Mouse (Mus musculus) kidney, embryonic 16.5 days (tissue): Measurements from ENCODE around the gene Gm17359. TPM values are rescaled to one million over a fixed set of nuclear protein-coding genes. Genes with fewer than 3 reads are reported as not detected.

Source experiments
- ATAC-seq: fragments of 200-750 bp; cut with Nextera tagmentation; 2 replicates; pipeline ENCODE4 v1.8.0; 2017; ENCODE audit warnings: moderate TSS enrichment; ENCODE audit not compliant: low FRiP score, low TSS enrichment
- H3K27ac ChIP-seq: fragments of 300-500 bp; sonication (generic); 2 replicates; pipeline ENCODE4 v1.5.1; 2014; ENCODE audit warnings: low read length
- H3K27me3 ChIP-seq: fragments of 300-500 bp; sonication (generic); 2 replicates; pipeline ENCODE4 v1.6.1; 2014; ENCODE audit warnings: low read length, control low read depth, mixed read lengths; ENCODE audit not compliant: insufficient read depth
- H3K36me3 ChIP-seq: fragments of 300-500 bp; sonication (generic); 2 replicates; pipeline ENCODE4 v1.6.1; 2014; ENCODE audit warnings: low read length, control low read depth, mixed read lengths; ENCODE audit not compliant: insufficient read depth
- H3K4me1 ChIP-seq: fragments of 300-500 bp; sonication (generic); 2 replicates; pipeline ENCODE4 v1.6.1; 2014; ENCODE audit warnings: low read length, control low read depth, mixed read lengths; ENCODE audit not compliant: insufficient read depth
- H3K4me2 ChIP-seq: fragments of 300-500 bp; sonication (generic); replicated peaks from 2 replicates; pipeline ENCODE4 v1.6.1; 2014; ENCODE audit warnings: low read depth, low read length
- H3K4me3 ChIP-seq: fragments of 300-500 bp; sonication (generic); 2 replicates; pipeline ENCODE4 v1.5.1; 2014; ENCODE audit warnings: mild to moderate bottlenecking, low read length
- H3K9ac ChIP-seq: fragments of 300-500 bp; sonication (generic); replicated peaks from 2 replicates; pipeline ENCODE4 v1.6.1; 2014; ENCODE audit warnings: low read length
- H3K9me3 ChIP-seq: fragments of 300-500 bp; sonication (generic); 2 replicates; pipeline ENCODE4 v1.6.1; 2016; ENCODE audit warnings: low read length, control low read depth
- WGBS: fragments of 180-500 bp; shearing (Covaris S2); extraction: QIAGEN DNeasy Blood & Tissue Kit; methylation state at CpG from one replicate; pipeline ENCODE4 v1.1.7; 2014; 5-methylcytosine and 5-hydroxymethylcytosine counted together
- polyA plus RNA-seq: library from polyadenylated mRNA; unstranded; fragments of >200 nt; fragmentation: Nextera tagmentation; extraction: Ambion mirVana; gene quantifications from 2 replicates; pipeline ENCODE4 v1.2.1, GENCODE M21; 2015

The Gm17359 gene
- not detected in 2 replicates for polyA plus RNA-seq

GRCm38 (mm10) chr3:79336044-79336766 is at the start of gene Gm17359:
TSS of gene Gm17359 (plus strand) at chr3:79336661.
- ATAC-seq, result no peak
- 48% methylated on average over 8 of the region's 8 CpGs for WGBS
- H3K27me3 ChIP-seq, result no peaks in the 10 kb centered on the region
- no peak within 1 kb of the TSS for H3K27ac ChIP-seq
- H3K36me3 ChIP-seq, result no peaks in the 10 kb centered on the region
- no peak within 1 kb of the TSS for H3K4me2 ChIP-seq
- no peaks in the 10 kb centered on the region for H3K9me3 ChIP-seq
- H3K4me3 ChIP-seq, result no peak within 1 kb of the TSS
- no peaks in the 10 kb centered on the region for H3K4me1 ChIP-seq
- no peak within 1 kb of the TSS for H3K9ac ChIP-seq

DNA sequence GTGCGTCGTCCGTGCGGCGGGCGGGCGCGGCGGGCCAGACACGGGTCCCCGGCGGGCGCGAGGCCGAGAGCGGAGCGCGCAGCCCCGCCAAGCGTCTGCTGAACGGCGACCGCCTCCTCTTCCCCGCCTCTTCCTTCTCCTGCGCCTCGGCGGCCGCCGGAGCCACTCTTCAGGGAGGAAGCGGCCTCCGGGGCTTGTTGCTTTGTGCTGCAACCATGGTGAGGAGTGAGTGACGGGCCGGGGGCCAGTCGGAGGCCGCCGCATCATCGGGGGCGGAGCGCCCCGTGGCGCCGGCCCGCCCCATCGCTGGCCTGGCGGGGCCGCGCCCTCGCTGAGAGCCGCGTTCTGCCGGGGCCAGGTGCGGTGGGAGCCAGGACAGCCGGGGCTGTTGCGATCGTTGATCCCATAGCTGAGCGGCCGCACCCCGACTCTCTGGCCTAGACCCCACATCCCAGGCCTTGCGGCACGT is 49.3 kb upstream of the Gm17359 start:
- peaks cover 34% of the 10 kb centered on the region for H3K4me1 ChIP-seq
- H3K9me3 ChIP-seq, result no peaks in the 10 kb centered on the region
- peak overlapping the region; percentile 96 for H3K27ac ChIP-seq
- H3K4me2 ChIP-seq, result peak overlapping the region; percentile 72
- peak overlapping the region; percentile 87 for H3K4me3 ChIP-seq
- peak; percentile 99 for ATAC-seq
- under 1% methylated on average over 47 of the region's 60 CpGs for WGBS
- H3K9ac ChIP-seq, result peak overlapping the region; percentile 93
- H3K36me3 ChIP-seq, result no peaks in the 10 kb centered on the region
- no peaks in the 10 kb centered on the region for H3K27me3 ChIP-seq

DNA sequence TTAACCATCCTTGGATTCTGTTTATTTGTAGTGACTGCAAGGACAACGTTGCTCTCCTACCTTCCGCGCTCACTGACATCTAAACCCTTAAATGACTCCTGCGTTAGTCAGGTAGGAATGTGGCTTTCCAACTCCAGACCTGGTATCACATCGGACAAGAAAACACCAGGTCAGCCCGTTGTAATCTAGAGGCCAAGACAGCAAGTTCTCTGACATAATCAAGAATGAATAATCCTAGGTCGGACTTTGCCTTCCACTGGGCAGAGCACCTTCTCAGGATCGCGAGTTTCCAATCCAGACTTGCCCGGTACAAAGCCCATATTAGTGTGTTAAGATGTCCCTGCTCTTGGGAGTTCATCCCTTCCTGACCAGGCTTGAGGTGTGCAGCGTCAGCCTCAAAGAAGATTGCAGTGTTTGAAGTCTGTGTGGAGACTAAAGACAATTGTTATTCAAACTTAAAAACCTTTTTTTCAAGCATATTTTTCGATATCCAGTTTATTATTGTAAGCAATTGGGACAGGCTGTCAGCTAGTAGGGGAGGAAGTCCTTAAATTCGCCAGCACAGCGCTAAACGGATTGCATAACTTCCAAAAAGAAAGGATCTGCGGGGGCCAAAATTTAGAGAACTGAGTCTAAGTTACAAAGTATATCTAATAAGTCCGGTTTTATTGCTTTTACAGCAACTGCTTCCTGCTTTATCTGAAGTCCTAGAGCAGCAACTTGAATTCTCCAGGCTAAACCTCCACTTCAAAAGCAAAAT is 48.6 kb upstream of the Gm17359 start:
- Histone ChIP-seq H3K9ac (peak overlapping the region; percentile 93), H3K27me3 (no peaks in the 10 kb centered on the region), H3K4me2 (peak overlapping the region; percentile 62), H3K36me3 (no peaks in the 10 kb centered on the region), H3K4me3 (peak overlapping the region; percentile 87), H3K27ac (peak overlapping the region; percentile 34; the same call in 1 of the 2 replicates), H3K4me1 (peaks cover 30% of the 10 kb centered on the region), H3K9me3 (no peaks in the 10 kb centered on the region)
- peak; percentile 9; the same call in 1 of the 2 replicates for ATAC-seq
- 14% methylated on average over 17 of the region's 17 CpGs for WGBS

DNA sequence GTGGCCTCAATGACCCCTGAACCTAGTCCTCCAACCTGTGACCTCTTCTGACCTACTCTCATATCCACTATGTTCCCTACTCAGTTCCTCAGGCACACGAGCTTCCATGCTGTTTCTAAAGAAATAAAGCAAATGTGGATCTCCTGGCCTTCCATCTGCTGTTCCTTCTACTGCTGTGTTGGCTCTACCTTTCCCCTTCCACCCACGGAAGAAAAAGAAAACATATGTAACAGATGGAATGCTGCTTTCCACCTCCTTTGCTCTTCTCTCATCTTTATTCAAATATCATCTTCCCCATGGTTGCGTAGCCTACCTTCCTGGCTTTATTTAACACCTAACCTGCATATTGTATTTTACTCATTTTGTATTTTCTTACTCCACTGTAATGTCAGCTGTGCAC is 47.4 kb upstream of the Gm17359 start:
- Histone ChIP-seq H3K4me2 (no peak overlapping the region), H3K4me1 (peaks cover 19% of the 10 kb centered on the region), H3K27me3 (no peaks in the 10 kb centered on the region), H3K36me3 (no peaks in the 10 kb centered on the region), H3K9me3 (no peaks in the 10 kb centered on the region), H3K27ac (no peak overlapping the region), H3K9ac (no peak overlapping the region), H3K4me3 (no peak overlapping the region)
- 77% methylated on average over 3 of the region's 3 CpGs for WGBS
- ATAC-seq, result no peak

DNA sequence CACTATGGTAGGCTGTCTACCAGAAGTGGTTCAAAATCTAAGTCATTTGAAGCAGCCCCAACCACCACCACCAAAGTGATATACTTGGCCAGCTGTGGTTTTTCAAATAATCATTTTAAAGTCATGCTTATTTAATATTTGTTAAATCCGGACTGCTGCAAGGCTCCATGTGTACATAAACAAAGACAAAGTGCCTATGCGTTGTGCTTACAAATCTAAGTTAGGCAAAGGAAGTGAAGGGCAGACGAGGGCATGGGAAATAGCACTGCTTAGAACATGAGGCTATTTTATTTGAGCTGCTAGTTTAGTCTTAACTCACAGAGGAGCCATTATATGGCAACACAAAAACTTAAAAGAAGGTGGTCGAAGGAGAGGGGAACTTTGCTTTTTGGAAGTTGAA is 43.4 kb upstream of the Gm17359 start:
- H3K4me3 ChIP-seq, result no peak overlapping the region
- H3K4me2 ChIP-seq, result no peak overlapping the region
- no peak for ATAC-seq
- no peak overlapping the region for H3K9ac ChIP-seq
- H3K27ac ChIP-seq, result no peak overlapping the region
- WGBS, result 60% methylated on average over 4 of the region's 4 CpGs
- no peaks in the 10 kb centered on the region for H3K36me3 ChIP-seq
- peaks cover 1% of the 10 kb centered on the region; the same call in 1 of the 2 replicates for H3K4me1 ChIP-seq
- no peaks in the 10 kb centered on the region for H3K9me3 ChIP-seq
- no peaks in the 10 kb centered on the region for H3K27me3 ChIP-seq

DNA sequence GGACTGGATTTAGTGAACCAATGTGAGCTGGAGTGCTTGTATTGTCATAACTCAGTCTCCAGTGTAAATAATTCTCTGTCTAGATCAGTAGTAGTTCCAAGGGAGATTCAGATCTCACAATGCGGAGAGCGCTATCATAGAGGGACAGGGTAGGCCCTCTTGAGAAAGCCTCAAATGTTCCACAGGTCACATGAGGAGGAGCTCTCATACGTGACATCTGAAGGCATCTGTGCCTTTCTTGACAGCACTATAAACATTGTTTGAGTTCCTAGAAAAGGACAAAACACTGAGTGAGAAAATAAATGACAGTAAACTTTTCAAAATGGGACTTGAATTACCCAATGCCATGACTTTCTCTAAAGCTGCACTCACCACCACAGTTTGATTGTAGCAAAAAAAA is 41.8 kb upstream of the Gm17359 start:
- Histone ChIP-seq H3K4me1 (no peaks in the 10 kb centered on the region), H3K36me3 (no peaks in the 10 kb centered on the region), H3K9me3 (no peaks in the 10 kb centered on the region), H3K9ac (no peak overlapping the region), H3K27me3 (no peaks in the 10 kb centered on the region), H3K4me2 (no peak overlapping the region), H3K27ac (no peak overlapping the region), H3K4me3 (no peak overlapping the region)
- no peak for ATAC-seq
- WGBS, result 80% methylated on average over 3 of the region's 3 CpGs

DNA sequence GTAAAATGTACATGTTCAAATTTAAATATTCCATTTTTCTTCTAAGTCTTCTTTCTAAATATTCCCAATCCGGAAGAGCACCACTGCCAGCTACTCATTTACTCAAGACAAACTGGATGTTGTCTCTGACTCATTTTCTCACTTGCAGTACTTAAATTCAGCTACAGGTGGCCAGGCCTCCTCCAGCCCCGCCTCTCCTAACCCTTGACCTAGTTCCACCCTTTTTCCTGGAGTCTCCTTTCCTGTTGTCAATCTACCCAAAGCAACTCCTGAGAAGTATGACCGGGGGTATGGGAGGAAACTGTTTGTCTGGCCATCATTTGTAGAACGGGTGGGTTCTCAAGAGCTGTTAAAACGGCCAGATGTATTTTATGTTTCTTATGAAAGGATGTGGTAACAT is 40.4 kb upstream of the Gm17359 start:
- no peak overlapping the region for H3K4me3 ChIP-seq
- H3K9ac ChIP-seq, result no peak overlapping the region
- no peaks in the 10 kb centered on the region for H3K36me3 ChIP-seq
- H3K27me3 ChIP-seq, result no peaks in the 10 kb centered on the region
- no peaks in the 10 kb centered on the region for H3K9me3 ChIP-seq
- no peak overlapping the region for H3K27ac ChIP-seq
- no peak for ATAC-seq
- H3K4me1 ChIP-seq, result no peaks in the 10 kb centered on the region
- H3K4me2 ChIP-seq, result no peak overlapping the region
- 43% methylated on average over 5 of the region's 5 CpGs for WGBS

DNA sequence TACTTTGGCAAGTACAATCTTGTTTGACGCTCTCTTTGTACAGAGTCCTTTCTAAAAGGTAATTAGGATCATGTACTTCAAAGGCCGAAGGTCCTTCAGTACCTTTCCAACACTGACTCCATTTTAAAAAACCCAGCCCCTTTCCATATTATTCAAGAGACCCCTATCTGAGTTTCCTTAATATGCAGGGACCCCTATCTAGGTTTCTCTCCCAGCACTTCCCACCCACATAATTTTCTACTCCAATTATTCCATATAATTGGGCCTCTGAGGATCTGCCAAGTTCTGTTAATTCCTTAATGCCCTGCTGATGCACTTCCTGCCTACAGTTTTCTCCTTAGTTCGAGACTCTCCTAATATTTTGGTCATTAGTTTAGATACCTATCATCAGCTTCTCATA is 39.9 kb upstream of the Gm17359 start:
- ATAC-seq, result no peak
- 82% methylated on average over 3 of the region's 3 CpGs for WGBS
- Histone ChIP-seq H3K9me3 (no peaks in the 10 kb centered on the region), H3K36me3 (no peaks in the 10 kb centered on the region), H3K4me3 (no peak overlapping the region), H3K27ac (no peak overlapping the region), H3K4me2 (no peak overlapping the region), H3K27me3 (no peaks in the 10 kb centered on the region), H3K9ac (no peak overlapping the region), H3K4me1 (no peaks in the 10 kb centered on the region)

- Histone ChIP-seq H3K9me3 (no peaks in the 10 kb centered on the region), H3K9ac (no peak overlapping the region), H3K4me1 (no peaks in the 10 kb centered on the region), H3K36me3 (no peaks in the 10 kb centered on the region), H3K27me3 (no peaks in the 10 kb centered on the region), H3K4me3 (no peak overlapping the region), H3K27ac (no peak overlapping the region), H3K4me2 (no peak overlapping the region)
- 85% methylated on average over 4 of the region's 4 CpGs for WGBS
- no peak for ATAC-seq
Observed at GRCm38 (mm10) chr3:79297281-79297680, 39.2 kb upstream of the Gm17359 start.

GRCm38 (mm10) chr3:79299401-79299800 is 37.1 kb upstream of the Gm17359 start:
- no peak for ATAC-seq
- H3K36me3 ChIP-seq, result no peaks in the 10 kb centered on the region
- no peak overlapping the region for H3K9ac ChIP-seq
- H3K27me3 ChIP-seq, result no peaks in the 10 kb centered on the region
- no peaks in the 10 kb centered on the region for H3K9me3 ChIP-seq
- WGBS, result 91% methylated on average over 15 of the region's 15 CpGs
- no peak overlapping the region for H3K4me3 ChIP-seq
- H3K27ac ChIP-seq, result no peak overlapping the region
- H3K4me2 ChIP-seq, result no peak overlapping the region
- H3K4me1 ChIP-seq, result no peaks in the 10 kb centered on the region
